Mouse (Mus musculus) pancreas, adult 10 weeks (tissue): Measurements from ENCODE around the gene Sh2d1b1. TPM values are rescaled to one million over a fixed set of nuclear protein-coding genes. Genes with fewer than 3 reads are reported as not detected.

Experiments used
- polyA plus RNA-seq: library from polyadenylated mRNA; stranded (reverse); fragments of 350-450 nt; fragmentation: Illumina TruSeq; extraction: RNeasy Lipid Tissue Mini Kit (QIAGEN cat#74804); gene quantifications from one replicate; pipeline ENCODE4 v1.2.3, GENCODE M21; 2015; ENCODE audit warnings: low read depth, low replicate concordance; ENCODE audit not compliant: insufficient read depth

Gene Sh2d1b1
- not detected for polyA plus RNA-seq

GRCm38 (mm10) chr1:170277016-170277415, at the start of gene Sh2d1b1:
Sh2d1b1 (plus strand) TSS chr1:170277320.

DNA sequence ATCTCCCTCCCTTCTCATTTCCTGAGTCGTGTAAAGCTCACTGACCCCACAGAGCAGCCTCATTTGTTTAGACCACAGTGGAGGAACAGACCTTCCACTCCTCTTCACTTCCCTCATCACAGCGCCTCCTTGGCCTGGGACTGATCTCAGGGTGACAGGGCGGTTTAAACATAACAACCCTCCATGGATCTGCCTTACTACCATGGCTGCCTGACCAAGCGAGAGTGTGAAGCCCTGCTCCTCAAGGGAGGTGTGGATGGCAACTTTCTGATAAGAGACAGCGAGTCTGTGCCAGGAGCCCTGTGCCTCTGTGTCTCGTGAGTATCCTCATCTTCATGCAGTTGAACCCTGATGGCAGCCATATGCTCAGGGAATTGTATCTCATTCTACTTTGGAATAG, 44.4 kb upstream of the Sh2d1b1 start, which contains the start of gene Sh2d1b2:
TSS of gene Sh2d1b2 (plus strand) at position 62 of the 400 bp plus-strand sequence.

DNA sequence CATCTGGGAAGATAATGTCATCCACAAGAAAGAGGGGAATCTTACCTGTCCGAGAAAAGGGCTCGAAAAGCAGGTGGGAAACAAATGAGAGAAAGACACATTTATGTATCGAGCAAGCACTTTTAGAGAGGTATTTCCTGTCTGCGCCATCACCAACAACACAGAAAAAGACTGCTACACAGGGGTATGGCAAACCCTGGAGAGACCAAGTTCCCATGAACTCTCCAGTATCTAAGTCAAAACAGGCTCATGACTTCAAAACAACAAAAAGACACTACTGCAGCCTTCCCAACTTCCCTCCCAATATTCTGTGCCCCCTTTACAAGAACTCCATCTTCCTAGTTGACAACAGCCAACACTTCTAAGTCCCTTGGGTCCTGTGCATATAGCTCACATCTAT, 29.1 kb downstream of the Sh2d1b1 start, which contains the start of gene Gm7694:
TSS of gene Gm7694 (minus strand) at position 101 of the 400 bp plus-strand sequence.

GRCm38 (mm10) chr1:170308503-170308902, 31.4 kb downstream of the Sh2d1b1 start, which contains the start of gene Spata46:
Spata46 (plus strand) TSS chr1:170308803.

Other genes starting within 250 kb of the Sh2d1b1 start
- gene Ddr2, start 166.6 kb upstream of the Sh2d1b1 start, polyA plus RNA-seq: 12.8 TPM
- 24.4 TPM for gene Uap1, start 102.4 kb upstream of the Sh2d1b1 start, polyA plus RNA-seq
- gene Uhmk1, start 61.9 kb upstream of the Sh2d1b1 start, polyA plus RNA-seq: 5.7 TPM
- gene Sh2d1b2, start 44.6 kb upstream of the Sh2d1b1 start, polyA plus RNA-seq: not detected
- gene Gm7694, start 29.0 kb downstream of the Sh2d1b1 start, polyA plus RNA-seq: 1.4 TPM
- not detected for gene Spata46, start 31.5 kb downstream of the Sh2d1b1 start, polyA plus RNA-seq